Comparison of ENCODE assay signal across 10 mouse cellular contexts in genomic region chr1:40887673-40888072, GRCm38 (mm10).
DNase-seq lines count a peak whose midpoint lies in the region; ATAC-seq and TF ChIP-seq lines count a peak whose summit lies in the region.
"Had no signal": no experiment of that assay in that cellular context is flagged by ENCODE, and none has a peak within 500 bp of the region (broad histone marks: within the 10 kb centered on the region; RNA-seq: fewer than 3 reads in every experiment).

No protein-coding gene starts in this region.

- H3K4me1 ChIP-seq in ES-E14 (ENCODE audit: control insufficient read depth in 2 of 2, insufficient read depth in 2 of 2, low read length in 2 of 2, poor library complexity in 1 of 2): no peaks in the 10 kb centered on the region
- H3K4me1 ChIP-seq in embryonic facial prominence, embryonic 11.5 days (ENCODE audit: control insufficient read depth, insufficient read depth, low read length): no peaks in the 10 kb centered on the region
- H3K4me1 ChIP-seq in midbrain, embryonic 11.5 days (ENCODE audit: control insufficient read depth, insufficient read depth, low read length): peaks cover 3% of the 10 kb centered on the region
- no peaks in the 10 kb centered on the region for H3K4me1 ChIP-seq in stomach, postnatal 0 days (replicated peaks; ENCODE audit: control insufficient read depth, insufficient read depth)

- in situ Hi-C loops in ES-E14 (cut with MboI; ENCODE audit: low sequenced_read_pairs in 2 of 2, unreplicated experiment in 2 of 2): loop anchor here in 1 of 2 experiments (25.0 kb wide), 1 partner anchor 175 kb away; no protein-coding TSS in a partner anchor

- no peaks in the 10 kb centered on the region for H3K27me3 ChIP-seq in embryonic facial prominence, embryonic 11.5 days (ENCODE audit: control insufficient read depth, insufficient read depth, low read length)
- H3K27me3 ChIP-seq in midbrain, embryonic 11.5 days (ENCODE audit: control insufficient read depth, insufficient read depth, low read length): no peaks in the 10 kb centered on the region
- no peaks in the 10 kb centered on the region for H3K27me3 ChIP-seq in stomach, postnatal 0 days (ENCODE audit: control insufficient read depth, insufficient read depth, low read length)
- H3K27me3 ChIP-seq: embryonic facial prominence, embryonic 13.5 days had no signal

- H3K36me3 ChIP-seq in ES-E14 (ENCODE audit: control insufficient read depth, insufficient read depth, low read length, poor library complexity, severe bottlenecking): no peaks in the 10 kb centered on the region
- no peaks in the 10 kb centered on the region for H3K36me3 ChIP-seq in embryonic facial prominence, embryonic 11.5 days (replicated peaks; ENCODE audit: control insufficient read depth, insufficient read depth, low read depth, low read length)
- H3K36me3 ChIP-seq in midbrain, embryonic 11.5 days (ENCODE audit: control insufficient read depth, insufficient read depth, low read length): no peaks in the 10 kb centered on the region
- H3K36me3 ChIP-seq in stomach, postnatal 0 days (ENCODE audit: control insufficient read depth, insufficient read depth, low read length): no peaks in the 10 kb centered on the region
- H3K36me3 ChIP-seq: embryonic facial prominence, embryonic 13.5 days had no signal

- peak; percentile 76 for TF ChIP-seq CTCF in stomach, postnatal 0 days (IDR thresholded peaks at IDR 0.05; ENCODE audit: low read depth)

- ATAC-seq in embryonic facial prominence, embryonic 11.5 days (replicated peaks; ENCODE audit: insufficient number of reproducible peaks, low FRiP score, low TSS enrichment, low read depth): 0 out of 2 replicates have a peak, but pooled peaks have one; percentile 52
- ATAC-seq in midbrain, embryonic 11.5 days (ENCODE audit: low FRiP score): peak; percentile 70; the same call in 1 of the 2 replicates
- ATAC-seq in stomach, postnatal 0 days (ENCODE audit: low FRiP score, low TSS enrichment): no peak

- no peak overlapping the region for H3K9ac ChIP-seq in ES-E14 (ENCODE audit: insufficient read depth, low read depth, low read length, poor library complexity, severe bottlenecking)
- no peak overlapping the region for H3K9ac ChIP-seq in embryonic facial prominence, embryonic 11.5 days (replicated peaks; ENCODE audit: low read length)
- H3K9ac ChIP-seq in midbrain, embryonic 11.5 days (ENCODE audit: low read length): no peak overlapping the region
- H3K9ac ChIP-seq in stomach, postnatal 0 days (ENCODE audit: low read length): no peak overlapping the region
- H3K9ac ChIP-seq: embryonic facial prominence, embryonic 13.5 days had no signal

- H3K27ac ChIP-seq in ES-E14 (ENCODE audit: insufficient read depth, low read depth, low read length, poor library complexity, severe bottlenecking): no peak overlapping the region
- H3K27ac ChIP-seq in embryonic facial prominence, embryonic 11.5 days (replicated peaks; ENCODE audit: low read depth, low read length): no peak overlapping the region
- no peak overlapping the region for H3K27ac ChIP-seq in midbrain, embryonic 11.5 days (ENCODE audit: low read depth, low read length)
- no peak overlapping the region for H3K27ac ChIP-seq in stomach, postnatal 0 days (replicated peaks)
- H3K27ac ChIP-seq: embryonic facial prominence, embryonic 13.5 days had no signal

- 40% methylated on average over 12 of the region's 12 CpGs for WGBS in embryonic facial prominence, embryonic 11.5 days
- 39% methylated on average over 12 of the region's 12 CpGs for WGBS in midbrain, embryonic 11.5 days
- WGBS in stomach, postnatal 0 days: 33% methylated on average over 12 of the region's 12 CpGs

- no peak for TF ChIP-seq EP300 in stomach, postnatal 0 days (optimal IDR thresholded peaks at IDR 0.05)

- H3K4me2 ChIP-seq in embryonic facial prominence, embryonic 11.5 days (ENCODE audit: low read depth, low read length): no peak overlapping the region
- H3K4me2 ChIP-seq in midbrain, embryonic 11.5 days: no peak overlapping the region
- no peak overlapping the region for H3K4me2 ChIP-seq in stomach, postnatal 0 days (replicated peaks; ENCODE audit: low read depth)
- H3K4me2 ChIP-seq: embryonic facial prominence, embryonic 13.5 days had no signal

- H3K9me3 ChIP-seq in ES-E14 (ENCODE audit: control insufficient read depth, insufficient read depth, low read depth, low read length): no peaks in the 10 kb centered on the region
- no peaks in the 10 kb centered on the region for H3K9me3 ChIP-seq in embryonic facial prominence, embryonic 11.5 days (replicated peaks; ENCODE audit: control insufficient read depth, low read length)
- no peaks in the 10 kb centered on the region for H3K9me3 ChIP-seq in midbrain, embryonic 11.5 days (ENCODE audit: control insufficient read depth, low read length)
- H3K9me3 ChIP-seq in stomach, postnatal 0 days (ENCODE audit: control insufficient read depth, low read length): no peaks in the 10 kb centered on the region
- H3K9me3 ChIP-seq: embryonic facial prominence, embryonic 13.5 days had no signal

- peak; percentile 50 for DNase-seq in ES-E14 (ENCODE audit: low read depth, low spot score)
- DNase-seq in adrenal gland, adult 2 months: peak; percentile 30
- DNase-seq in embryonic facial prominence, embryonic 11.5 days (ENCODE audit: low spot score): peak; percentile 81
- DNase-seq in heart, postnatal 4 days: peak; percentile 76
- peak; percentile 78 to 84 for DNase-seq in layer of hippocampus, postnatal 10 days (ENCODE audit: low spot score in 2 of 2)
- peak; percentile 91 for DNase-seq in midbrain, embryonic 11.5 days (ENCODE audit: low spot score, missing footprints)
- peak; percentile 74 for DNase-seq in stomach, postnatal 0 days (ENCODE audit: low spot score)
- no peak for DNase-seq in spleen, postnatal 14 days (ENCODE audit: low spot score in 2 of 2)

- no peak overlapping the region for H3K4me3 ChIP-seq in ES-E14 (ENCODE audit: insufficient read depth in 1 of 2, low read depth in 1 of 2, low read length in 2 of 2, poor library complexity in 1 of 2, severe bottlenecking in 1 of 2)
- no peak overlapping the region for H3K4me3 ChIP-seq in embryonic facial prominence, embryonic 11.5 days (ENCODE audit: low read depth, low read length)
- no peak overlapping the region for H3K4me3 ChIP-seq in midbrain, embryonic 11.5 days (ENCODE audit: low read depth, low read length)
- no peak overlapping the region for H3K4me3 ChIP-seq in stomach, postnatal 0 days (ENCODE audit: low read depth, low read length)
- H3K4me3 ChIP-seq: embryonic facial prominence, embryonic 13.5 days; myocyte had no signal

TF ChIP-seq in ES-E14, 5 proteins besides CTCF, POLR2A, EP300 and RAD21:
- TF ChIP-seq ZNF384 (IDR thresholded peaks at IDR 0.05; ENCODE audit: low read depth, low read length) (no peak), CHD2 (IDR thresholded peaks at IDR 0.05; ENCODE audit: low read depth, low read length) (no peak), ZC3H11A (IDR thresholded peaks at IDR 0.05; ENCODE audit: borderline replicate concordance, low read depth, low read length) (no peak), HCFC1 (IDR thresholded peaks at IDR 0.05; ENCODE audit: borderline replicate concordance, insufficient read depth, low read length) (no peak), MAFK (IDR thresholded peaks at IDR 0.05; ENCODE audit: insufficient read depth, low read depth, low read length) (no peak)
TF ChIP-seq in ES-E14: peak in this region for 0.

Comparison
In these comparisons a context has a peak if more than half of its experiments do, and no peak if none do; other contexts are left out.
1. DNase-seq: peak in ES-E14 (single experiment), adrenal gland, adult 2 months (single experiment), embryonic facial prominence, embryonic 11.5 days (single experiment), heart, postnatal 4 days (single experiment), layer of hippocampus, postnatal 10 days (2 of 2), midbrain, embryonic 11.5 days (single experiment) and stomach, postnatal 0 days (single experiment); none in spleen, postnatal 14 days (0 of 2).